Mouse (Mus musculus) cerebellum, adult 9-10 months (tissue): ENCODE measurements around the gene Slc38a10.
A peak's percentile ranks its signal among the peaks of the same experiment; 100 is the strongest.

Experiments
- DNase-seq: peaks from one replicate; pipeline ENCODE4 v3.0.0; 2022

The Slc38a10 gene

GRCm38 (mm10) chr11:120175948-120176347, 24.8 kb upstream of the Slc38a10 start:
- no peak for DNase-seq

GRCm38 (mm10) chr11:120173213-120173612, 22.1 kb upstream of the Slc38a10 start:
- DNase-seq = no peak

GRCm38 (mm10) chr11:120171168-120171567, 20.0 kb upstream of the Slc38a10 start:
- DNase-seq = no peak

- DNase-seq = peak; percentile 86
Observed at GRCm38 (mm10) chr11:120169208-120169992, 18.3 kb upstream of the Slc38a10 start.

- DNase-seq = no peak
Observed at GRCm38 (mm10) chr11:120168516-120168915, 17.4 kb upstream of the Slc38a10 start.

GRCm38 (mm10) chr11:120167921-120168356, 16.8 kb upstream of the Slc38a10 start:
- DNase-seq = no peak

- DNase-seq = no peak
Observed at GRCm38 (mm10) chr11:120167059-120167458, 15.9 kb upstream of the Slc38a10 start.

GRCm38 (mm10) chr11:120164471-120165261, 13.5 kb upstream of the Slc38a10 start:
- no peak for DNase-seq

GRCm38 (mm10) chr11:120164028-120164427, 12.9 kb upstream of the Slc38a10 start:
- no peak for DNase-seq

- DNase-seq = no peak
Observed at GRCm38 (mm10) chr11:120163207-120163606, 12.1 kb upstream of the Slc38a10 start.

- DNase-seq = no peak
Observed at GRCm38 (mm10) chr11:120161245-120161644, 10.1 kb upstream of the Slc38a10 start.

GRCm38 (mm10) chr11:120160478-120160877, 9.3 kb upstream of the Slc38a10 start:
- DNase-seq = no peak

- DNase-seq = no peak
Observed at GRCm38 (mm10) chr11:120159653-120160052, 8.5 kb upstream of the Slc38a10 start.

GRCm38 (mm10) chr11:120158828-120159227, 7.7 kb upstream of the Slc38a10 start:
- no peak for DNase-seq

GRCm38 (mm10) chr11:120150440-120151112, 570 bp downstream of the Slc38a10 start:
- DNase-seq = peak; percentile 29

GRCm38 (mm10) chr11:120149510-120150200, 1.5 kb downstream of the Slc38a10 start:
- DNase-seq = peak; percentile 28

GRCm38 (mm10) chr11:120148201-120148855, 2.8 kb downstream of the Slc38a10 start:
- no peak for DNase-seq

GRCm38 (mm10) chr11:120143708-120144497, 7.2 kb downstream of the Slc38a10 start:
- DNase-seq = no peak

- DNase-seq = no peak
Observed at GRCm38 (mm10) chr11:120142601-120143051, 8.5 kb downstream of the Slc38a10 start.

GRCm38 (mm10) chr11:120140255-120140654, 10.9 kb downstream of the Slc38a10 start:
- no peak for DNase-seq

- no peak for DNase-seq
Observed at GRCm38 (mm10) chr11:120139309-120139731, 11.8 kb downstream of the Slc38a10 start.
